Mouse (Mus musculus) activated CD4-positive, CD25-positive, alpha-beta regulatory T cell, adult 4 months (primary cell): ENCODE results near the gene Cpne2. TPM values are rescaled to one million over a fixed set of nuclear protein-coding genes. Genes with fewer than 3 reads are reported as not detected.

ENCODE experiments used
- ATAC-seq: one replicate; pipeline ENCODE4 v1.8.0; 2017
- polyA plus RNA-seq, 2 experiments: library from polyadenylated mRNA; unstranded; fragments of 100-300 nt; shearing (Covaris generic); gene quantifications; one replicate each; pipeline ENCODE4 v1.2.1; 2017

Gene Cpne2
- polyA plus RNA-seq, result 1 to 10 TPM in 1 of 2 experiments, under 1 TPM in 1; 0.79 to 1.7 TPM

DNA sequence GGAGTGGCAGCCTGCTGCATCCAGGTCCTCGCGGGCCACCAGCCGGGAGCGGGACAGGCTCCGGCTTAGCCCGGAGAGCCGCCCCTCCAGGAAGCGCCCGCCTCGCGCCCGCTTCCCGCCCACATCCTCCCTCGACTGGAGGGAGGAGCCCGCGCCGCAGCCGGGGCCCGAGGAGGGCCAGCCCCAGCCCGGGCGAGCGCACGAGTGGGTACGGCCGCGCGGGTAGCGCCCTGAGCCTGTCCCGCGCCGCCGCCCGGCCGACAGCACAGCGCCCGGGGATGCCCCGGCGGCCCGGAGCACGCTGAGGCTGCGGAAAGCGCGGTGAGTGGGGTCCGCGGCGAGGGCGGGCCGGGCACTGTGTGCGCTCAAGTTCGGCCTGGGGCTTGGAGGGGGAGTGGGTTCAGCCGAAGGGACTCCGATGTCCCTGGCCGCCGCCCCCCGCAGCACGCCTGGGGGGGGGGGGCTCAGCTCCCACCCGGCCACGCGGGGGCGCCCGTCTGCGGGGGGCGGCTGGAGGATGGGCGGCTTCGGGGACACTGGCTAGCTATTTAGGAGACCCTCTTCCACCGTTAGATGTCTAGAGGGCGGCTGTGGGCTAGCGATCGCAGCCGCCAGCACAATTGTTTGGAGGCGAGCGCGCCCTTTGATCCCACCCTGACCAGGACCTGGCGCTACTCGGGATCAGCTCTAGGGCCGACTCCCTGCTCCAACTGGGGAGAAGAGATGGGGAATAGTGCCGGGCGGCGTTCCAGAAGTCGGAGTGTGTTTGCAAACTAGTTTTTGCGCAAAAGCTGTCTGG is at the start of gene Cpne2:
Cpne2 (plus strand) TSS at position 118 of the 799 bp plus-strand sequence.
- ATAC-seq, result peak; percentile 89

DNA sequence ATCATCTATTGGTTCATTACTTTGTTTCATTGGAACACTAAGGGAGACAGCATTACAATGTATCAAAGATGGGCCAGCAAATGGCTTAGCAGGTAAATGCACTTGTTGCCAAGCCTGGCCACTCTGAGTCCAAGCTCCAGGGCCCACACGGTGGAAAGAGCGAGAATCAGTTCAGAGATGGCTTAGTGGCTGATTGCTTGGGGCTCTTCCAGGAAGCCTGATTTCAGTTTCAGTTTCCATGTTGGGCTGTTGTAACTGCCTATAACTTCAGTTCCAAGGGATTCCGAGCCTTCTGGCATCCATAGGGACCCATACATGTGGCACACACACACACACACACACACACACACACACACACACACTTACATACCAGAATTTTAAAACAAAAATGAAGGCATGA is 47.5 kb upstream of the Cpne2 start:
- ATAC-seq, result peak; percentile 24

DNA sequence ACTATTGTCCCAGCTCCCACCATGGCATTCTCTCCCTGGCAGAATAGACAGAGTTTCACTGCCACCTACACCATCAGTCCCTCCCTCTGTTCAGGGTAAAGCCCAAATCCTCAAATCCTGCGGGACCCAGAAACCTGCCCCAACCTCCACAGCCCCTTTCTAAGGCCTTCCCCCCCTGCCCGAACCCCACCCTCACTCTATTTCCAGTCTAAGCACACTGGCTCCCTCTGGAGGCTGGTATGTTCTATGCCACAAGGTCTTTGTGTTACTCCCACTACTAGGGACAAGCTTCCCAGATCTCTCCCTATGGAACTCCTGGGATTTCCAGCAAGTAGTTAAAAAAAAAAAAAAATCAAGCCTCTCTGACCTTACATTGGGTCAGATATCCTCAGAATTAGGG is 46.9 kb upstream of the Cpne2 start:
- no peak for ATAC-seq

DNA sequence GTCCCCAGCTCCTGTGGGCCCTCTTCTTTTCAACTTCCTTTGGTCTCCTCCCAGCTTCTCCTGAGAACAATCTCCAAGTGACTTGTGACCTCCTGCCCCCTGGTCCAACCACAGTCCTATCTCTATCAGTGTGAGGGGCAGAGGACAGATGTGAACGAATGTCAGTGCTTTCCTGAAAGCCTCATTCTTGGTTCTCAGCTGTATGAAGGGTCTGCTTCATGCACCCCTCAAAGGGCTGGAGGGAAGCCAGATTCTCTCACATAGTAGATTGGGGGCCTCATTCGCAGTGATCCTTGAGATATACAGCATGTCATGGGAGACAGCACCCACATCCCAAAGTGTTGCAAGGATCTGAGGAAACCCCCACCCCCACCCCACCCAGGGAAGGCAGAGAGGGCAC is 44.8 kb upstream of the Cpne2 start:
- ATAC-seq, result no peak

DNA sequence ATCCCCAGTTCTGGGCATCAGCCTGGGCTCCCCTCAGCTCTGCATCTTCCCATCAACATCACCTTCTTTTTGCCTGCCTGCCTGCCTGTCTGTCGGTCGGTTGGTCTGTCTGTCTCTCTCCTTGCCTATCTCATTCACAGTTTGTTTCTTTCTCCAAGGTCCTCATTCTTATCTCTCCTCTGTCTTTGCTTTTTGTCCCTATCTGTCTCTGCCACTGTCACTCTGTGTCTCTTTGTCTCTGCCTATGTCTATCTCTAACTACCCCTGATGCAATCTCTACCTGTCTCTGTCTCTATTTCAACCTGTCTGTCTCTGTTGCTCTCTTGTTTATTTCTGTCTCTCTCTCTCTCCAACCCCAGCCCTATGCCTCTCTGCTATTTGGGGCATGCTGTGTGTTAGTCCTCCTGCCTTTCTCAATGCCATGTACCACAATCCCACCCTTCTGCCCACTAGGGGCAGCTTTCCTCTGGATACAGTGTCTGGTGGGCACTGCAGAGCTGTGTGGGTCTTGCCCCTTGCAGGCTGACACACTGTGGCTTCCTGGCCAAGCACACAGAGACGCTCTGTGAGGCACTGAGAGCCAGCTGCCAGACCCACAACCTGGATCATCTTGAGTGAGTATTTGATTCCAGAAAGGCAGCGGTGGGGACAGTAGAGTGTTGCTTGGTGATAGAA is 42.8 kb upstream of the Cpne2 start:
- ATAC-seq, result no peak

DNA sequence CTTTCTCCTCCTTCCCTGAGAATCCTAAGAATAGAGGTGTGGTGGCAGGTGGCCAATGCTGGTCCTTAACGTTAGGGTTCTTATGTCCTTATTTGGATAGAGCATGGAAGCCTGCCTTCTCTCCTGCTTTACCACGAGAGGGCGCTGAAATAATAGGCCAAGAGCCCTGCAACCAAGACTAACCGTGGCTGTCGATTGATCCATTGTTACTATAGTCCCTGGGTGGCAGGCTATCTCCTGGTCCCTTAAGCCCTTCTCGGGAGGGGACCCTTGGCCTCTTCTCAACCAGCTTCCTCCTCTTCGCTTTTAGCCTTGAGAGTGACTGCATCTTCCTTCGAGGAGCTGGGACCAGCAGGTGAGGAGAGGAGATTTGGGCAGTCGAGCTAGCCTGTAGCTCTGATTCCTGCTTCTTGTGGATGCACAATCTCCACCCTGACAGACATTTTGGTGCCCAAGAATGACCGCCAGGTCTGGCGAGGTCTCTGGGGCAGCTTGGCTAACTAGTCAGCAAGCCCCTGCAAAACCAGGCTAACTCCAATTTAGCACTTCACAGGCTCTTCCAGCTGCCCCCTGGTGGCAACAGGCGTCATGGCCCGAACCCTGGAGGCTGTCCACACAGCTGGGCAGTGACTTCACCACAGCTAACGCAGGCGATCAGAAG is 40.6 kb upstream of the Cpne2 start:
- peak; percentile 67 for ATAC-seq

DNA sequence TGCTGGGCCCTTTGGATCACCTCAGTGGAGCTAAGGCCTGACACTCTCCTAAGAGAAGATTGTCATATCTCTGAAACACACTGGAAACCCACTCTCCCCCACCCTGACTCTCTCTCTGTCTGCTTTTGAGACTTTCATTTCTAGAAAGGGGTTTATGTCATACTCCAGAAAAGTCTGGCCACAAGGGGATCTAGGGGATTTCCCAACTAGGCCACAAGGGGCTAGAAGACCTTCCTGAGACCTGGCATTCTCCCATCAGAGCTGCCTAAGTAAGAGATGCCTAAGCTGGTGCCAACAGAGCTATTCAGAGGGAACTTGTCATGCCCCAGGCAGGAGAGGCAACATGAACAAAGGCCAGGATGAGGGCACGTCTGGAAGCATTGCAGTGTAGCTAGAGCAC is 39.5 kb upstream of the Cpne2 start:
- no peak for ATAC-seq

DNA sequence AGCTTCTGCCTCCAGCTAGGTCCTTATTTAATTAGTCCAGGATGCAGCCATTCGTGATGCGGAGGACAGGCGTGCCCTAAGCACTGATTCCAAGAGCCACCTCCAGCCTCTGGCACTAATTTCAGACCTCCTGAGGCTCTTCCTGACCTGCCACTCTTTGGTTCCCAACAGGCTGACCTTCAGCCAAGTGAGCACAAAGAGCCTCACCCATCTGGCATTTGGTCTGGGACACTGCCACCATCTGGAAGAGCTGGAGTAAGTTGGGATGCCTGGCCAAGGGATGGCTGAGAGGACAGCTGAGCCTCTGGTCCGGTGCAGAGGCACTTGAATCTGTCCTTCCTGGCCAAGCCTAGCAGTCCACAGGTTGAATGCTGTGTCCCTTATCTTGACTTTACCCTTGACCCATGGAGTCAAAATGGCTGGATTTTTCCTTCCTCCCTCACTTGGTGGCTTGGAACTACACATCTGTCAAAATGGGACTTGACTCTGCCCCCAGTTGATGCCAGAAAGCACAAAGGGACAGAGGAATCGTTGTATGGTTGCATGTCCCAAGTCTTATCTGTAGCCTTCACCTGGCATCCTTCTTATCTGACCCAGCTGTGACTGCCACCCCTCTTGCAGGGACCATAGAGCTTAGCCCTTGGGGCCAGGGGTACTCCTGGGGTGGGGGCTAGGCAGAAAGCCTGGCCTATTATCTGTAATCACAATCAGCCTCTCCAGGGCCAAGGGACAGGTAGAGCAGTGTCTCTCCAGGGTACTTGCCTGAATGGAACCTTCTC is 17.2 kb upstream of the Cpne2 start:
- ATAC-seq, result no peak

DNA sequence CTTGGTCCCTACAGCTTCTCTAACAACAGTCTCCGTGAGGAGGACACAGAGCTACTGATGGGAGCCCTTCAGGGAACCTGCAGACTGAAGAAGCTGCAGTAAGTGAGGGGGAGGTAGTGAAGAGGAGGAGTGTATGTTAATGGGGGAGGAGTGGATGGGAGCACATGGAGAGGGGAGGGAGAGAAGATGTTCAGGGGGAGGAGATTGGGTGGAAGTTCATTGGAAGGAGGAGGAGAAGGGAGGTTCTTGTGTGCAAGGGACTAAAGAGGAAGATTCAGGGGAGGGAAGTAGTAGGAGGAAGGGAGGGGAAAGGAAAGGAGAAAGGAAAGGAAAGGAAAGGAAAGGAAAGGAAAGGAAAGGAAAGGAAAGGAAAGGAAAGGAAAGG is 16.6 kb upstream of the Cpne2 start:
- ATAC-seq, result no peak

DNA sequence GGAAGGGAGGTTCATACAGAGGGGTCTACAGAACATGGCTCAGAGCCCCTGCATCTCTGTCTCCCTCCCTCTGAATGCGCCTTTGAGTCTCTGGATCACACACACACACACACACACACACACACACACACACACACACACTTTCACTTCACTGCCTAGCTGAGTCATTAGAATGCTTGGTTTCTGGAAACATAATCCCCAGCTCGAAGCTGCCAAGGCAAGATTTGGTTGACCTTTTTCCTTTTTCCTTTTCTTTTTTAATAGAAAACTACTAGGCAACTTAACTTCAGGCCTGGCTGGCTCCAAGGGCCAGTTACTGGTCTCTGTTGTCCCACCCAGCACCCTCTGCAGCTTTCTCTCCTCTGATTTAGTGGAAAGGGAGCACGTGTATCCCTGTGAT is 16.0 kb upstream of the Cpne2 start:
- ATAC-seq, result no peak

DNA sequence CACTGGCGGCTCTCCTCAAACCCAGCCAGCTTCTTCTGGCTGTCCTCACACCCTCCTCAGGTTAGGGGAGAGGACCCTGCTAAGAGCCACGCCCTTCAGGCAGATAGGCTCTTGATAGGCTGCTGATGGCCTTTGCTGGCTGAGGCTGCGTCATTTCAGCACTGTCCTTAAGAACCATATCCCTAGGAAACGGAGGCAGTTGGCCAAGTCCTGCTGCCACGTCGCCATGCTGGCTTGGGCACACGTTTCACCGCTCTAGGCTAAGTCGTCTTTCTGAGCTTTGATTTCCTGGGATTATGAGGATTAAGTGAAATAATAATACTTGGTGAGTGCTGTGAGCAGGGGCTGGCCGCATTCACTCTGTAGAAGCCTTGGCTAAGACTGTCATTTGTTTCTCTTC is 14.5 kb upstream of the Cpne2 start:
- ATAC-seq, result no peak

DNA sequence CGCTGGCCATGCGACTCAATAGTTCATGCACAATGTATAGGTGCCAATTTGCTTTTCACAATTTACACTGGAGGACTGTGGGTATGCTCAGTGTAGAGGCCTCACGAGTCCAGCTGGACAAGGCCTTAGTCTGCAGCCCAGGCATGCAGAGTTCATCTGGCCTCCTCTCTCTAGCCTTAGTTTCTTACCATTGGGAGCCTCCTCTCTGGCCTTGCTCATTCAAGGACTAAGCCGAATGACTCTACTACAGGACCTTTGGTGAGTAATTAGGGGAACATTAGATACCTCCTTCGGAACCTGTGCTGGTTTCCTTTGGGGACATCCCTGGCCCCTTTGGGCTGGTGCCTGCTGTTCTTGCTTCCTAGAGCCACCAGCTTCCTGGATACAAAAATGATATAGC is 13.8 kb upstream of the Cpne2 start:
- ATAC-seq, result no peak

DNA sequence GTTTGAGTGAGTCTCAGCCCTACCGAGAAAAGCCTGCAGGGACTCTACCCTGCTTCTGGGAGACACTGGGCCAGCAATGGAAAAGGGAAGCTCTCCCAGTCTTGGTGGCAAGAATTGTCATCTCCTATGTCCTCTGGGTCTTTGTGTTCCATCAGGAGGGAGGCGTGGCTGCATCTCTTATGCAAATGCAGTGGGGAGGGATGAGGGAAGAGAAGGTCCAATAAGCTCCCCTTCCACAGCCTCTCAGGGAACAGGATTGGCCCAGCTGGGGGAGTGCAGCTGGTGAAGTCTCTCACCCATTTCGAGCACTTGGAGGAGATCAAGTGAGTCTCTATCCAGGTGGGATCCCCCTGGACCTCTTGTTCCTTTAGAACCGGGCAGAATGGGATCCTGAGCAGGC is 11.3 kb upstream of the Cpne2 start:
- ATAC-seq, result no peak

DNA sequence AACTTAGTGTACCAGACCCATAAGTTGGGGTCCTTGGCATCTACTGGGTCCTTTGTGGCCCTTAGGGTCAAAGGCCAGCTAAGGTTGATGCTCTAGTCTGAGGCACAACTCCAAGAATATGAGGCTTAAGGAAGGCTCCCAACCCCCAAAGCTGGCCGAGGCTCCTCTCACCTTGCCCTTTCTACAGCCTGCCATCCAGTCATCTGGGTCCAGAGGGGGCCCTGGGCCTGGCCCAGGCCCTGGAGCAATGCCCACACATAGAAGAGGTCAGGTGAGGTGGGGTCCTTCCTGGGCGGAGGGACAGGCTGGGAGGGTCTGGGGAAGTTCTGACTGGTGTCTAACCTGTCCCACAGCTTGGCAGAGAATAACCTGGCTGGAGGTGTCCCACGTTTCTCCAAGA is 10.3 kb upstream of the Cpne2 start:
- no peak for ATAC-seq

DNA sequence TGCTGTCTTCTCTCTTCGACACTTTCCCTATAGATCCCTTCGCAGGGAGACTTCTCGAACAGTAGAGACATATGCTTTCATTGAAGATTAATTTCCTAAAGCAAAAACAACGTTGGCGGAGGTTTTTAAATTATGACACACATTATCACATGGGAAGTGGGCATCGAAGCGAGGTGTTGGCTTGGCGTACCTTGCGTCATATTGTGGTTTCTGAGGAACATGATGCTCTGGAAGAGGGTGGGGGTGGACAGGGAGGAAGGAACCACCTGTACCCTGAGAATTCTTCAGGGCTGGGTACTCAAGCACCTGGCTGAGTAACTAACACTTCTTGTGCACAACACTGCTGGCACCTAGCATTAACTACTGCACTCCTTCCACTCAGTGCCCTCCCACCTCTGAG is 8.2 kb upstream of the Cpne2 start:
- no peak for ATAC-seq

DNA sequence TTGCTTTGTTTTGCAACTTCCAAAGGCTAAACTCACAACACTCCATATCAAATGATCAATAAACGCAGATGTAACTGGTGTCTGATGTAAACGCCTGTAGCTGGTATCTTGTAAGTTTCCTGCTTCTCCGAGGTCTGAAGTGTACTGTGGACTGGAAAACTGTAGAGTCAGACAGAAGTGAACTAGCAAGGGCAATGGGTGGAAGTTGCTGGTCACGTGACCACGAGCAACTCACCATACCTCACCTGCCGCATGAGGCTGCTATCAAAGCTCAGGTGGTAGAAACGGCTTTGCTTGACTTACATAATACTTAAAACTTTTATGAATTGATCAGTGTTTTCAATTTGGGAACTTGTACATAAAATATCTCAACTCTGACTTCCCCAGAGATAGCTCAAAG is 5.6 kb upstream of the Cpne2 start:
- no peak for ATAC-seq

DNA sequence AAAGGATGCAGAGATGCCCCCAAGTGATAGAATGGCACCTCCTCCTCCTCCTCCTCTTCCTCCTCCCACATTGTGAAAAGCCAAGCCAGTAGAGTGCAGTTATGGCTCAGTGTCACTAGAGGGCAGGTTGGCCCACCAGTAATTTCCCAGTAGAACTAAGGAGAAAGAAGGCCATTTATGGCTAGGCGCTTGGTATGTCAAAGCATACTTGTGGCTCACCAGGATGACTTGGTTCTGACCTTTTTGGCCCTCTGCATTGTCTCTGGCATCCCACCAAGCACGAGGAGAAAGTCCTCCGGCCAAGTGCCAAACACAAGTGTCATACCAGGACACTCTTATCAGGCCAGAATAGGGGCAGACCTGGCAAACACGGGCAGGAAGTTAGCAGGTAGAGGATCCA is 4.5 kb upstream of the Cpne2 start:
- ATAC-seq, result no peak

DNA sequence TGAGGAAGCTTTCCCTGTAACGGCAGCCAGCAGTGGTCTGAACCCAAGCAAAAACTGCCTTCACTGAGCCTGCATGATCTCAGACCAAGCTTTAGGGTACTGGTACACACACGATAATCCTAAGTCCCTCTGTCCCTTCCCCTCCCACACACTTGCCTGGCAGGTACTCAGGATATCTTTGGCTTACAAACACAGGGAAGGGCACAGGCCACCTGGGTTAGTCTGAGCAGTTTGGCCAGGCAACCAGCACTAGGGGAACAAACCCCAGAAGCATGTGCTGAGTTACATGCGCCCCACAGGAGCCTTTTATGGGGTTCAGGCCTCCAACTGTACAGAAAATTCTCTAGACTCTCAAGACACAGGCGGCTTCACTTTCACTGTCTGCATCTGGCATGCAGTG is 2.9 kb upstream of the Cpne2 start:
- no peak for ATAC-seq

DNA sequence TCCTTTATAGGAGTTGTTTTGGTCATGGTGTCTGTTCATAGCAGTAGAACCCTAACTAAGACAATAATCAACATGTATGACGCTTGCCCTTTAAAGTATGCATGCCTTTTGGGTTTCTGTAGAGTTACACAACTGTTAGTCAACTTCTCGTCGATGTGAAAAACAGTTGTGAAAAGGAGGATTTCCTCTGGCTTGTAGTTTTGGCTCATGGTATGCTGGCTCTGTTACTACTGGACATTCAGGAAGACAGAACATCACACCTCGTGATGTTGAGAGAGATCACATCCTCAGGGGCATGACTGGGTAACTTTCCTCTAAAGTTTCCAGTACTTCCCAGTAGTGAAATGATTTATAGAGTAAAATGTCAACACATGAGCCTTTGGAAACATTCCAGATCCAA is 2.1 kb upstream of the Cpne2 start:
- no peak for ATAC-seq

DNA sequence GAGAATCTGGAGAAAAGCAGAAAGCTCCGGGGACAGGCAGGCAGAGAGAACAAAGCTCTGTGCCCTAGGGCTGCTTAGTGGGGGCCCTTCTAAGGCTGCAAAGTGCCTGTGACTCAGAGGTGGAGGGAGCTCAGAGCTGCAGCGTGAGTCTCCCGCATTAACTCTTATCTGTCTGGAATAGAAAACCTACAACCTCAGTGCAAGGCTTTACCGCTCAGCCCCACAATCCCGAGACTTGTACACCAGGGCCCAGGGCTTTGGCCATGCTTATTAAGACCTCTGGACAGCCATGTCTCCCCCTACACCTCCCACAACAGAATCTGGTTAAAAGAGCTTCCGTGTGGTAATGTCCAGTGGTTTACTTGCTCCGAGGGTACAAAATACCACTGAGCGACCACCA is 790 bp upstream of the Cpne2 start:
- no peak for ATAC-seq

DNA sequence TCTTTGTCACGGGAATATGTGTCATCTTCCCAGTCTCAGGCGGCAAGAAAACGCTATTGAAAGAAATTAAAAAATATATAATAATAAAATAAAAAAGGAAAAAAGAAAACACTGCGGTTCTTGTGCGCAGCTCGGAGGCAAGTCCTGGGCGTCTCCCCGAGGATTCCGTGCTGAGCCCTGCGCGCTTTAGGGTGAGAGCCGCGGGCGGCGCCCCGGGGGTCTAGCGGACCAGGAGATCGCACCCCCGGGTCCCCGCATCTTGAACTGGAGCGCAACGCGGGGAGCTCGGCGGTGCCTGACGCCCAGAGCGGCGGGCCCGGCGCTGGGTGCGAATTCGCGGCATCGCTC is 291 bp upstream of the Cpne2 start:
- no peak for ATAC-seq

DNA sequence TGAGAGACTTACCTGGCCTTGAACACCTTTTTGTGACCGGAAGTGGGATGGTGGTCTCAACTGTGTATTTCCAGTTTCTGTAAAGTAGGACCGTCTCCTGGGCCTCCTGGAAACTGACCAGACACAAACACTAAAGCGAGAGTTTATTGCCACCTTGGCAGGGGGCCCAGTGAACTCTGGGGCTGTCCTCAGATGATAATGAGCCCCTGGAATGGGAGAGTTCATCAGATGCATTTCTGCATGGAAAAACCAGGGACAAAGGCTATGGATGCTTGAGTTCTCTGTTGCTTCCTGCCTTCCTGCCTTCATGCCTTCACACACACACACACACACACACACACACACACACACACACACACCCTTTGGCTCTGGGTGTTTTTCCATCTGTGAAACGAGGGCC is 1.8 kb downstream of the Cpne2 start:
- no peak for ATAC-seq

DNA sequence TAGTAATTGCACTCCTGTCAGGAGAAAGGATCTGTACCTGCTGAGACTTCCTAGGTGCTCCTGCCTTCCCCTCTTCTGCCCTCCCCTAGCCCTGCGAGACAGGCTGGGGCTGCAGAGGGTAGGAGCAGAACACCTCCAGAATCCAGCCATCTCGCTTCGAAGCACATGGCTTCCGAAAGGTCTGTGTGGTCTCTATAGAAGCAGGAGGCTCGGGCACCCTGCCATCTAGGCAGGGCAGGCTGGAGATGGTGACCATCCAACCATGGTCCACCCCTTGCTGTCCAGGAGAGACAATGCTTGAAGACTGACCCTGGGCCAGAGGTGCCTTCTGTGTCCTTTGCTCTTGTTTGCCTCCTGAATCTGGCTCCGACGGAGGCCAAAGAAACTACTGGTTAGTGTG is 2.8 kb downstream of the Cpne2 start:
- ATAC-seq, result no peak
